Mouse (Mus musculus) heart, adult 2 months (tissue): ENCODE results near the gene Xk. TPM values are rescaled to one million over a fixed set of nuclear protein-coding genes. Genes with fewer than 3 reads are reported as not detected.
"Not testable (repeated sequence)": the region's sequence is repeated elsewhere in the genome, so short reads cannot be mapped to it uniquely, and the experiment has no call there.

Experiments
- DNase-seq, 2 experiments: peaks; one replicate each; pipeline ENCODE4 v3.0.0; 2021
- H3K27ac ChIP-seq: fragments of 200-600 bp; 2 replicates; pipeline ENCODE4 v1.8.1; 2022
- H3K27me3 ChIP-seq: fragments of 200-500 bp; 2 replicates; pipeline ENCODE4 v1.6.1; 2012; ENCODE audit warnings: mild to moderate bottlenecking, low read length, inconsistent platforms, mixed read lengths; ENCODE audit not compliant: control insufficient read depth, insufficient read depth
- H3K36me3 ChIP-seq: fragments of 200-500 bp; 2 replicates; pipeline ENCODE4 v1.6.1; 2012; ENCODE audit warnings: low read length, inconsistent platforms; ENCODE audit not compliant: control insufficient read depth, insufficient read depth
- H3K4me1 ChIP-seq: fragments of 200-500 bp; 2 replicates; pipeline ENCODE4 v1.6.1; 2011; ENCODE audit warnings: low read length; ENCODE audit not compliant: control insufficient read depth, insufficient read depth
- H3K4me3 ChIP-seq: fragments of 200-600 bp; 2 replicates; pipeline ENCODE4 v1.8.1; 2022
- H3K79me2 ChIP-seq: fragments of 200-500 bp; replicated peaks from 2 replicates; pipeline ENCODE4 v1.6.1; 2012; ENCODE audit warnings: mild to moderate bottlenecking, inconsistent platforms, low read length, moderate library complexity, mixed read lengths; ENCODE audit not compliant: control insufficient read depth, insufficient read depth
- H3K9ac ChIP-seq: fragments of 200-500 bp; 2 replicates; pipeline ENCODE4 v1.6.1; 2012; ENCODE audit warnings: low read depth, mild to moderate bottlenecking, control low read depth, inconsistent platforms, low read length, mixed read lengths
- CTCF ChIP-seq: fragments of 200-600 bp; IDR thresholded peaks from 2 replicates; pipeline ENCODE4 v1.8.1; 2022; ENCODE audit warnings: antibody characterized with exemption, mild to moderate bottlenecking, moderate library complexity
- EP300 ChIP-seq: fragments of 200-500 bp; IDR thresholded peaks from 2 replicates; pipeline ENCODE4 v1.6.1; 2011; ENCODE audit warnings: low read depth, low read length, control low read depth; ENCODE audit not compliant: insufficient read depth
- POLR2A ChIP-seq: fragments of 200-500 bp; IDR thresholded peaks from 2 replicates; pipeline ENCODE4 v1.6.1; 2011; ENCODE audit warnings: mild to moderate bottlenecking, low read depth, low read length, control low read depth; ENCODE audit not compliant: insufficient read depth
- WGBS: fragments of 180-500 bp; shearing (Covaris S2); methylation state at CpG from one replicate; pipeline ENCODE4 v1.1.7; 2018; 5-methylcytosine and 5-hydroxymethylcytosine counted together
- intact Hi-C: fragments of 180-260 bp; cut with DNase I; formaldehyde crosslinking; loops from one replicate; pipeline ENCODE4 v1.15.1; 2025
- polyA plus RNA-seq: library from polyadenylated mRNA; depleted of rRNA; stranded (reverse); fragments of >200 nt; gene quantifications from 2 replicates; pipeline ENCODE4 v1.2.3, GENCODE M21; 2012
- total RNA-seq, 2 experiments: library from RNA; stranded (reverse); gene quantifications; 2 replicates each; pipeline ENCODE4 v1.2.3; 2021

The Xk gene
- total and polyA plus RNA-seq, 3 experiments: 3.3 to 8.2 (median 7.3) TPM

- TF ChIP-seq CTCF: 0 out of 2 replicates have a peak, but pooled peaks have one; percentile 11
- TF ChIP-seq POLR2A: no peak
- H3K36me3 ChIP-seq: no peaks in the 10 kb centered on the region
- no peaks in the 10 kb centered on the region for H3K4me1 ChIP-seq
- DNase-seq: no peak
- H3K9ac ChIP-seq: no peak overlapping the region
- H3K27me3 ChIP-seq: no peaks in the 10 kb centered on the region
- intact Hi-C loops: no loop called here
- WGBS: 71% methylated on average over 5 of the region's 5 CpGs
- H3K27ac ChIP-seq: no peak overlapping the region
- no peak overlapping the region for H3K4me3 ChIP-seq
- H3K79me2 ChIP-seq: no peaks in the 10 kb centered on the region
Measured at GRCm38 (mm10) chrX:9298413-9298864, 25.9 kb downstream of the Xk start.

- WGBS: 73% methylated on average over 5 of the region's 5 CpGs
- intact Hi-C loops: no loop called here
- no peak overlapping the region for H3K9ac ChIP-seq
- H3K27me3 ChIP-seq: no peaks in the 10 kb centered on the region
- H3K4me3 ChIP-seq: no peak overlapping the region
- H3K36me3 ChIP-seq: no peaks in the 10 kb centered on the region
- no peaks in the 10 kb centered on the region for H3K4me1 ChIP-seq
- TF ChIP-seq POLR2A (no peak), CTCF (no peak), EP300 (no peak)
- DNase-seq: no peak
- no peak overlapping the region for H3K27ac ChIP-seq
- H3K79me2 ChIP-seq: no peaks in the 10 kb centered on the region
Measured at GRCm38 (mm10) chrX:9302791-9303190, 30.2 kb downstream of the Xk start.

GRCm38 (mm10) chrX:9303455-9303854, 30.9 kb downstream of the Xk start:
- intact Hi-C loops: no loop called here

GRCm38 (mm10) chrX:9316457-9316856, 43.9 kb downstream of the Xk start:
- H3K4me1 ChIP-seq, DNase-seq, H3K27me3 ChIP-seq, H3K79me2 ChIP-seq, intact Hi-C loops, H3K36me3 ChIP-seq, H3K9ac ChIP-seq, H3K27ac ChIP-seq, H3K4me3 ChIP-seq: not testable (repeated sequence)

More at GRCm38 (mm10) chrX:9303455-9303854, 30.9 kb downstream of the Xk start:
- H3K36me3 ChIP-seq: no peaks in the 10 kb centered on the region
- WGBS: 61% methylated on average over 1 of the region's 1 CpGs
- no peaks in the 10 kb centered on the region for H3K27me3 ChIP-seq
- no peak for TF ChIP-seq CTCF
- no peak for TF ChIP-seq POLR2A
- no peak for TF ChIP-seq EP300
- no peak for DNase-seq
- no peaks in the 10 kb centered on the region for H3K4me1 ChIP-seq
- no peak overlapping the region for H3K27ac ChIP-seq
- H3K79me2 ChIP-seq: no peaks in the 10 kb centered on the region
- H3K9ac ChIP-seq: no peak overlapping the region
- H3K4me3 ChIP-seq: no peak overlapping the region

- H3K4me1 ChIP-seq, H3K9ac ChIP-seq, H3K27ac ChIP-seq, H3K27me3 ChIP-seq, DNase-seq, H3K36me3 ChIP-seq, H3K4me3 ChIP-seq, intact Hi-C loops, H3K79me2 ChIP-seq: not testable (repeated sequence)
- WGBS: 90% methylated on average over 25 of the region's 26 CpGs
Measured at GRCm38 (mm10) chrX:9327954-9328353, 55.4 kb downstream of the Xk start.

- H3K27me3 ChIP-seq, H3K4me1 ChIP-seq, intact Hi-C loops, H3K27ac ChIP-seq, DNase-seq, H3K36me3 ChIP-seq, H3K79me2 ChIP-seq, H3K9ac ChIP-seq, H3K4me3 ChIP-seq: not testable (repeated sequence)
- 78% methylated on average over 12 of the region's 12 CpGs for WGBS
Measured at GRCm38 (mm10) chrX:9332366-9332962, 59.9 kb downstream of the Xk start.

GRCm38 (mm10) chrX:9333035-9333434, 60.5 kb downstream of the Xk start:
- H3K9ac ChIP-seq, intact Hi-C loops, H3K79me2 ChIP-seq, H3K4me1 ChIP-seq, H3K4me3 ChIP-seq, H3K36me3 ChIP-seq, H3K27me3 ChIP-seq, H3K27ac ChIP-seq: not testable (repeated sequence)
- 41% methylated on average over 2 of the region's 2 CpGs for WGBS
- TF ChIP-seq CTCF: peak; percentile 48
- peak; percentile 5 to 77 for DNase-seq

GRCm38 (mm10) chrX:9334996-9335395, 62.4 kb downstream of the Xk start:
- not testable (repeated sequence) for H3K9ac ChIP-seq, H3K79me2 ChIP-seq, DNase-seq, H3K4me3 ChIP-seq, H3K27ac ChIP-seq, H3K27me3 ChIP-seq, H3K4me1 ChIP-seq, H3K36me3 ChIP-seq
- intact Hi-C loops: loop anchor here (5.0 kb wide), 1 partner anchor 182 kb away; no protein-coding TSS in a partner anchor
- WGBS: 57% methylated on average over 1 of the region's 1 CpGs

GRCm38 (mm10) chrX:9350327-9350726, 77.8 kb downstream of the Xk start, which contains the start of gene H2al1k:
Gene H2al1k (plus strand): TSS chrX:9350627.
- H3K36me3 ChIP-seq, H3K9ac ChIP-seq, H3K27ac ChIP-seq, DNase-seq, intact Hi-C loops, H3K27me3 ChIP-seq, H3K79me2 ChIP-seq, H3K4me3 ChIP-seq, H3K4me1 ChIP-seq: not testable (repeated sequence)
- WGBS: no CpG with 5 or more reads among the region's 2 CpGs
